Comparison of ENCODE assay signal across 9 mouse cellular contexts in genomic region chr4:133039116-133039819, GRCm38 (mm10). TPM values are rescaled to one million over a fixed set of nuclear protein-coding genes. Genes with fewer than 3 reads are reported as not detected.
DNase-seq lines count a peak whose midpoint lies in the region; ATAC-seq and TF ChIP-seq lines count a peak whose summit lies in the region.
"Had no signal": no experiment of that assay in that cellular context is flagged by ENCODE, and none has a peak within 500 bp of the region (broad histone marks: within the 10 kb centered on the region; RNA-seq: fewer than 3 reads in every experiment).

No protein-coding gene starts in this region.

- WGBS in heart, embryonic 15.5 days: under 1% methylated on average over 75 of the region's 77 CpGs
- under 1% methylated on average over 61 of the region's 77 CpGs for WGBS in limb, embryonic 12.5 days

- H3K27me3 ChIP-seq in erythroblast, embryonic 14.5 days (ENCODE audit: control insufficient read depth): peaks cover 88% of the 10 kb centered on the region
- H3K27me3 ChIP-seq in heart, embryonic 15.5 days: no peaks in the 10 kb centered on the region
- peaks cover 8% of the 10 kb centered on the region; the same call in 1 of the 2 replicates for H3K27me3 ChIP-seq in limb, embryonic 12.5 days
- H3K27me3 ChIP-seq: CH12.LX had no signal

- H3K36me3 ChIP-seq in erythroblast, embryonic 14.5 days (ENCODE audit: control insufficient read depth): no peaks in the 10 kb centered on the region
- H3K36me3 ChIP-seq in heart, embryonic 15.5 days: no peaks in the 10 kb centered on the region
- 0 out of 2 replicates have a peak, but pooled peaks cover 5% of the 10 kb centered on the region for H3K36me3 ChIP-seq in limb, embryonic 12.5 days

- peak overlapping the region; percentile 29 for H3K4me3 ChIP-seq in erythroblast, embryonic 14.5 days (replicated peaks)
- peak overlapping the region; percentile 4; the same call in 1 of the 2 replicates for H3K4me3 ChIP-seq in cortical plate, adult 2 months (ENCODE audit: insufficient read depth, low read length)
- peak overlapping the region; percentile 77 for H3K4me3 ChIP-seq in heart, embryonic 15.5 days
- peak overlapping the region; percentile 65 for H3K4me3 ChIP-seq in limb, embryonic 12.5 days (replicated peaks)

- H3K27ac ChIP-seq in cortical plate, adult 2 months (ENCODE audit: insufficient read depth, low read length): no peak overlapping the region
- peak overlapping the region; percentile 98 for H3K27ac ChIP-seq in heart, embryonic 15.5 days
- peak overlapping the region; percentile 97 for H3K27ac ChIP-seq in limb, embryonic 12.5 days

- TF ChIP-seq CTCF in cortical plate, adult 2 months (IDR thresholded peaks at IDR 0.05; ENCODE audit: extremely low read depth, insufficient read depth, low read length): no peak

- H3K4me2 ChIP-seq in heart, embryonic 15.5 days: peak overlapping the region; percentile 97
- peak overlapping the region; percentile 100 for H3K4me2 ChIP-seq in limb, embryonic 12.5 days

- no peak for TF ChIP-seq POLR2A in cortical plate, adult 2 months (IDR thresholded peaks at IDR 0.05; ENCODE audit: extremely low read depth, insufficient read depth, low read length)

- ATAC-seq in erythroblast, adult 5-6 weeks (replicated peaks; ENCODE audit: low FRiP score, poor library complexity, severe bottlenecking): no peak
- peak; percentile 40 for ATAC-seq in heart, embryonic 15.5 days (replicated peaks; ENCODE audit: insufficient number of reproducible peaks, insufficient read depth, low FRiP score, low read depth)
- ATAC-seq in limb, embryonic 12.5 days (ENCODE audit: insufficient number of reproducible peaks, insufficient read depth, low FRiP score, low TSS enrichment, low read depth): no peak

- peak; percentile 73 for DNase-seq in neural tube, embryonic 10.5 days (ENCODE audit: extremely low spot score, low spot score)
- DNase-seq in frontal cortex, adult 2 months (ENCODE audit: extremely low spot score in 1 of 2, low spot score in 1 of 2): no peak
- no peak for DNase-seq in ovary, postnatal 10 days (ENCODE audit: low spot score)

- H3K9me3 ChIP-seq in erythroblast, embryonic 14.5 days (ENCODE audit: control insufficient read depth, low read length): no peaks in the 10 kb centered on the region; the same call in 1 of the 2 replicates
- H3K9me3 ChIP-seq in heart, embryonic 15.5 days (replicated peaks): no peaks in the 10 kb centered on the region
- H3K9me3 ChIP-seq in limb, embryonic 12.5 days: no peaks in the 10 kb centered on the region

- peaks cover 22% of the 10 kb centered on the region for H3K4me1 ChIP-seq in erythroblast, embryonic 14.5 days (ENCODE audit: control insufficient read depth)
- H3K4me1 ChIP-seq in cortical plate, adult 2 months (ENCODE audit: control insufficient read depth, insufficient read depth, low read length): peaks cover 13% of the 10 kb centered on the region
- peaks cover 90% of the 10 kb centered on the region for H3K4me1 ChIP-seq in heart, embryonic 15.5 days (replicated peaks)
- peaks cover 81% of the 10 kb centered on the region for H3K4me1 ChIP-seq in limb, embryonic 12.5 days (replicated peaks)

- H3K9ac ChIP-seq in heart, embryonic 15.5 days: peak overlapping the region; percentile 83
- H3K9ac ChIP-seq in limb, embryonic 12.5 days (replicated peaks): peak overlapping the region; percentile 75

RNA-seq across cellular contexts. Expression of gene Ahdc1, which starts 28.2 kb away (rescaled TPM):
- polyA plus RNA-seq in erythroblast, embryonic 14.5 days (2012): 0.08 TPM in 2 replicates
- 1.2 and 10.2 TPM in 2 replicates for total RNA-seq in erythroblast, adult 5-6 weeks (2015; ENCODE audit: low replicate concordance)
- 0.17 and 4.2 TPM in 2 replicates for total RNA-seq in erythroblast, adult 5-6 weeks (2017; ENCODE audit: low replicate concordance)
- 23.8 and 26.4 TPM in 2 replicates for polyA plus RNA-seq in cortical plate, adult 2 months (2012; rRNA removed)
- polyA plus RNA-seq in heart, embryonic 15.5 days (2015; fragmentation: Nextera tagmentation; extraction: Ambion mirVana): 6.3 and 8.5 TPM in 2 replicates
- polyA plus RNA-seq in limb, embryonic 12.5 days (2016; fragmentation: Nextera tagmentation; extraction: Ambion mirVana): 13.2 and 14.5 TPM in 2 replicates
- polyA plus RNA-seq in frontal cortex, adult 2 months (2012; rRNA removed): 28.5 and 28.6 TPM in 2 replicates

Comparison
In these comparisons a context has a peak if more than half of its experiments do, and no peak if none do; other contexts are left out.
1. H3K4me3 ChIP-seq: peak in every context shown above with its lines; median percentile 77 in heart, embryonic 15.5 days; 65 in limb, embryonic 12.5 days; 29 in erythroblast, embryonic 14.5 days; 4 in cortical plate, adult 2 months.